Mouse (Mus musculus) adrenal gland, adult 2 months (tissue): ENCODE results near the gene Mid1. TPM values are rescaled to one million over a fixed set of nuclear protein-coding genes. Genes with fewer than 3 reads are reported as not detected.
"Not testable (repeated sequence)": the region's sequence is repeated elsewhere in the genome, so short reads cannot be mapped to it uniquely, and the experiment has no call there.

Source experiments
- DNase-seq: peaks from one replicate; pipeline ENCODE4 v3.0.0; 2021
- polyA plus RNA-seq: library from polyadenylated mRNA; depleted of rRNA; stranded (reverse); fragments of >200 nt; gene quantifications from 2 replicates; pipeline ENCODE4 v1.2.3, GENCODE M21; 2012
- total RNA-seq, 2 experiments: library from RNA; stranded (reverse); gene quantifications; 2 replicates each; pipeline ENCODE4 v1.2.3; 2021

Mid1 gene
- total and polyA plus RNA-seq, 3 experiments: 10.9 to 19.2 (median 15.0) TPM

DNA sequence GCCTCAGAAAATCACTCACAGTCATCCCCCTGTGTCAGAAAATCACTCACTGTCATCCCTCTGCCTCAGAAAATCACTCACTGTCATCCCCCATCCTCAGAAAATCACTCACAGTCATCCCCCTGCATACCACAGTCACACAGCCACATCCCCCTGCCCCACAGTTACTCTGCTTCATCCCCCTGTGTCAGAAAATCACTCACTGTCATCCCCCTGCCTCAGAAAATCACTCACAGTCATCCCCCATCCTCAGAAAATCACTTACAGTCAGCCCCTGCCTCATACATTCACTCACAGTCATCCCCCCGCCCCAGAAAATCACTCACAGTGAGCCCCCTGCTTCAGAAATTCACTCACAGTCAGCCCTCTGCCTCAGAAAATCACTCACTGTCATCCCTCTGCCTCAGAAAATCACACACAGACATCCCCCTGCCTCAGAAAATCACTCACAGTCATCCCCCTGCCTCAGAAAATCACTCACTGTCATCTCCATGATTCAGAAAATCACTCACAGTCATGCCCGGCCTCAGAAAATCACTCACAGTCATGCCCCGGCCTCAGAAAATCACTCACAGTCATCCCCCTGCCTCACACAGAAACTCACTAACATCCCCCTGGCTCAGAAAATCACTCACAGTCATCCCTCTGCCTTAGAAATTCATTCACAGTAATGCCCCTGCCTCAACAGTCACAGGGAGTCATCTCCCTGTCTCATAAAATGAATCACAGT, 315.1 kb downstream of the Mid1 start:
- not testable (repeated sequence) for DNase-seq

DNA sequence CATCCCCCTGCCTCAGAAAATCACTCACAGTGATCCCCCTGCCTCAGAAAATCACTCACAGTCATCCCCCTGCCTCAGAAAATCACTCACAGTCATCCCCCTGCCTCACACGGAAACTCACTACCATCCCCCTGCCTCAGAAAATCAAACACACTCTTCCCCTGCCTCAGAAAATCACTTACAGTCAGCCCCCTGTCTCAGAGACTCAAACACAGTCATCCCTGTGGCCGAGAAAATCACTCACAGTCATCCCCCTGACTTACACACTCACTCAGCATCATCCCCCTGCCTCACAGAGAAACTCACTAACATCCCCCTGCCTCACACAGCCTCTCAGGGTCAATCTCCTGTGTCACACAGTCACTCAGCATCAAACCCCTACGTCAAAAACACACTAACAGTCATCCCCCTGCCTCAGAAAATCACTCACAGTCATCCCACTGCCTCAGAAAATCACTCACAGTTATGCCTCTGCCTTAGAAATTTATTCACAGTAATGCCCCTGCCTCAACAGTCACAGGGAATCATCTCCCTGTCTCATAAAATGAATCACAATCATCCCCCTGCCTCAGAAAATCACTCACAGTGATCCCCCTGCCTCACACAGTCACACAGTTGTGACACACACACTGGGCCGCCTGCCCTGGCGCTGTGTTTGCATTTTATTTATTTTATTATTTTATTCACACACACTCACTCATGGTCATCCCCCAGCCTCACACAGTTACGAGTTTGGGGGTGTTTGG, 315.8 kb downstream of the Mid1 start:
- not testable (repeated sequence) for DNase-seq

DNA sequence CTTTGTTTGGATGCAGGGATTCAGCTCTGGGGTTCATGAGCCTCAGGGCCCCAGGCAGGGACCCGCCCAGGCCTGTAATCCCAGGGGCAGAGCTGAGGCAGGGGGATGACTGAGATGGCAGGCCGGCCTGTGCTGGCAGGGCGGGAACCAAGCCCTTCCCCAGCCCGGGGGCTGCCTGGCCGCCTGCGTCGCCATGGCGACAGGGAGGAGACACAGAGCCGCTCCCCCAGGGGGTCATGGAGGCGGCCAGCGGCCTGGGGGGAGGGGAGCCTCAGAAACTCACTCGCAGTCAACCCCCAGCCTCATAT, 316.3 kb downstream of the Mid1 start:
- DNase-seq: not testable (repeated sequence)

DNA sequence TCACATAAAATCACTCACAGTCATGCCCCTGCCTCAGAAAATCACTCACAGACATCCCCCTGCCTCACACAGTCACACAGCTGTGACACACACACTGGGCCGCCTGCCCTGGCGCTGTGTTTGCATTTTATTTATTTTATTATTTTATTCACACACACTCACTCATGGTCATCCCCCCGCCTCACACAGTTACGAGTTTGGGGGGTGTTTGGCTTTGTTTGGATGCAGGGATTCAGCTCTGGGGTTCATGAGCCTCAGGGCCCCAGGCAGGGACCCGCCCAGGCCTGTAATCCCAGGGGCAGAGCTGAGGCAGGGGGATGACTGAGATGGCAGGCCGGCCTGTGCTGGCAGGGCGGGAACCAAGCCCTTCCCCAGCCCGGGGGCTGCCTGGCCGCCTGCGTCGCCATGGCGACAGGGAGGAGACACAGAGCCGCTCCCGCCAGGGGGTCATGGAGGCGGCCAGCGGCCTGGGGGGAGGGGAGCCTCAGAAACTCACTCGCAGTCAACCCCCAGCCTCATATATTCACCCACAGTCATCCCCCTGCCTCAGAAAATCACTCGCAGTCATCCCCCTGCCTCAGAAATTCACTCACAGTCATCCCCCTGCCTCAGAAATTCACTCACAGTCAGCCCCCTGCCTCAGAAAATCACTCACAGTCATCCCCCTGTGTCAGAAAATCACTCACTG, 317.7 kb downstream of the Mid1 start:
- peak; percentile 65 for DNase-seq

DNA sequence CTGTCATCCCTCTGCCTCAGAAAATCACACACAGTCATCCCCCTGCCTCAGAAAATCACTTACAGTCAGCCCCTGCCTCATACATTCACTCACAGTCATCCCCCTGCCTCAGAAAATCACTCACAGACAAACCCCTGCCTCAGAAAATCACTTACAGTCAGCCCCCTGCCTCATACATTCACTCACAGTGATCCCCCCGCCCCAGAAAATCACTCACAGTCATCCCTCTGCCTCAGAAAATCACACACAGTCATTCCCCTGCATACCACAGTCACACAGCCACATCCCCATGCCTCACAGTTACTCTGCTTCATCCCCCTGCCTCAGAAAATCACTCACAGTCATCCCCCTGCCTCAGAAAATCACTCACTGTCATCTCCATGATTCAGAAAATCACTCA, 318.5 kb downstream of the Mid1 start:
- DNase-seq: not testable (repeated sequence)

DNA sequence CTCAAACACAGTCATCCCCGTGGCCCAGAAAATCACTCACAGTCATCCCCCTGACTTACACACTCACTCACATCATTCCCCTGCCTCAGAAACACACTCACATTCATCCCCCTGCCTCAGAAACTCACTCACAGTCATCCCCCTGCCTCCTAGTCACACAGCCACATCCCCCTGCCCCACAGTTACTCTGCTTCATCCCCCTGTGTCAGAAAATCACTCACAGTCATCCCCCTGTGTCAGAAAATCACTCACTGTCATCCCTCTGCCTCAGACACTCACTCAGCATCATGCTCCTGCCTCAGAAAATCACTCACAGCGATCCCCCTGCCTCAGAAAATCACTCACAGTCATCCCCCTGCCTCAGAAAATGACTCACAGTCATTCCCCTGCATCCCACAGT, 319.2 kb downstream of the Mid1 start:
- not testable (repeated sequence) for DNase-seq

DNA sequence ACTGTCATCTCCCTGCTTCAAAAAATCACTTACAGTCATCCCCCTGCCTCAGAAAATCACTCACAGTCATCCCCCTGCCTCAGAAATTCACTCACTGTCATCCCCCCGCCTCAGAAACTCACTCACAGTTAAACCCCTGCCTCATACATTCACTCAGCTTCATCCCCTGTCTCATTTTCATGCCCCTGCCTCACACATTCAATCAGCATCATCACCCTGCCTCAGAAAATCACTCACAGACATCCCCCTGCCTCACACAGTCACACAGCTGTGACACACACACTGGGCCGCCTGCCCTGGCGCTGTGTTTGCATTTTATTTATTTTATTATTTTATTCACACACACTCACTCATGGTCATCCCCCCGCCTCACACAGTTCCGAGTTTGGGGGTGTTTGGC, 319.8 kb downstream of the Mid1 start:
- DNase-seq: not testable (repeated sequence)

DNA sequence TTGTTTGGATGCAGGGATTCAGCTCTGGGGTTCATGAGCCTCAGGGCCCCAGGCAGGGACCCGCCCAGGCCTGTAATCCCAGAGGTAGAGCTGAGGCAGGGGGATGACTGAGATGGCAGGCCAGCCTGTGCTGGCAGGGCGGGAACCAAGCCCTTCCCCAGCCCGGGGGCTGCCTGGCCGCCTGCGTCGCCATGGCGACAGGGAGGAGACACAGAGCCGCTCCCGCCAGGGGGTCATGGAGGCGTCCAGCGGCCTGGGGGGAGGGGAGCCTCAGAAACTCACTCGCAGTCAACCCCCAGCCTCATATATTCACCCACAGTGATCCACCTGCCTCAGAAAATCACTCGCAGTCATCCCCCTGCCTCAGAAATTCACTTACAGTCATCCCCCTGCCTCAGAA, 320.2 kb downstream of the Mid1 start:
- DNase-seq: peak; percentile 72

DNA sequence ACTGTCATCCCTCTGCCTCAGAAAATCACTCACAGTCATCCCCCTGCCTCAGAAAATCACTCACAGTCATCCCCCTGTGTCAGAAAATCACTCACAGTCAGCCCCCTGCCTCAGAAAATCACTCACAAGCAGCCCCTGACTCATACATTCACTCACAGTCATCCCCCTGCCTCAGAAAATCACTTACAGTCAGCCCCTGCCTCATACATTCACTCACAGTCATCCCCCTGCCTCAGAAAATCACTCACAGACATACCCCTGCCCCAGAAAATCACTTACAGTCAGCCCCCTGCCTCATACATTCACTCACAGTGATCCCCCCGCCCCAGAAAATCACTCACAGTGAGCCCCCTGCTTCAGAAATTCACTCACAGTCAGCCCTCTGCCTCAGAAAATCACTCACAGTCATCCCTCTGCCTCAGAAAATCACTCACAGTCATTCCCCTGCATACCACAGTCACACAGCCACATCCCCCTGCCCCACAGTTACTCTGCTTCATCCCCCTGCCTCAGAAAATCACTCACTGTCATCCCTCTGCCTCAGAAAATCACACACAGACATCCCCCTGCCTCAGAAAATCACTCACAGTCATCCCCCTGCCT, 320.8 kb downstream of the Mid1 start:
- DNase-seq: not testable (repeated sequence)

DNA sequence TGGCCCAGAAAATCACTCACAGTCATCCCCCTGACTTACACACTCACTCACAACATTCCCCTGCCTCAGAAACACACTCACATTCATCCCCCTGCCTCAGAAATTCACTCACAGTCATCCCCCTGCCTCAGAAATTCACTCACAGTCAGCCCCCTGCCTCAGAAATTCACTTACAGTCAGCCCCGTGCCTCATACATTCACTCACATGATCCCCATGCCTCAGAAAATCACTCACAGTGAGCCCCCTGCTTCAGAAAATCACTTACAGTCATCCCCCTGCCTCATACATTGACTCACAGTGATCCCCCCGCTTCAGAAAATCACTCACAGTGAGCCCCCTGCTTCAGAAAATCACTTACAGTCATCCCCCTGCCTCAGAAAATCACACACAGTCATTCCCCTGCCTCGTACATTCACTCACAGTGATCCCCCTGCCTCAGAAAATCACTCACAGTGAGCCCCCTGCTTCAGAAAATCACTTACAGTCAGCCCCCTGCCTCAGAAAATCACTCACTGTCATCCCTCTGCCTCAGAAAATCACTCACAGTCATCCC, 321.8 kb downstream of the Mid1 start:
- DNase-seq: not testable (repeated sequence)

DNA sequence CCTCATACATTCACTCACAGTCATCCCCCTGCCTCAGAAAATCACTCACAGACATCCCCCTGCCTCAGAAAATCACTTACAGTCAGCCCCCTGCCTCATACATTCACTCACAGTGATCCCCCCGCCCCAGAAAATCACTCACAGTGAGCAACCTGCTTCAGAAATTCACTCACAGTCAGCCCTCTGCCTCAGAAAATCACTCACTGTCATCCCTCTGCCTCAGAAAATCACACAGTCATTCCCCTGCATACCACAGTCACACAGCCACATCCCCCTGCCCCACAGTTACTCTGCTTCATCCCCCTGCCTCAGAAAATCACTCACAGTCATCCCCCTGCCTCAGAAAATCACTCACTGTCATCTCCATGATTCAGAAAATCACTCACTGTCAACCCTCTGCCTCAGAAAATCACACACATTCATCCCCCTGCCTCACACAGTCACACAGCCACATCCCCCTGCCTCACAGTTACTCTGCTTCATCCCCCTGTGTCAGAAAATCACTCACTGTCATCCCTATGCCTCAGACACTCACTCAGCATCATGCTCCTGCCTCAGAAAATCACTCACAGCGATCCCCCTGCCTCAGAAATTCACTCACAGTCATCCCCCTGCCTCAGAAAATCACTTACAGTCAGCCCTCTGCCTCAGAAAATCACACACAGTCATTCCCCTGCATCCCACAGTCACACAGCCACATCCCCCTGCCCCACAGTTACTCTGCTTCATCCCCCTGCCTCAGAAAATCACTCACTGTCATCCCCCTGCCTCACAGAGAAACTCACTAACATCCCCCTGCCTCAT, 322.6 kb downstream of the Mid1 start:
- not testable (repeated sequence) for DNase-seq

DNA sequence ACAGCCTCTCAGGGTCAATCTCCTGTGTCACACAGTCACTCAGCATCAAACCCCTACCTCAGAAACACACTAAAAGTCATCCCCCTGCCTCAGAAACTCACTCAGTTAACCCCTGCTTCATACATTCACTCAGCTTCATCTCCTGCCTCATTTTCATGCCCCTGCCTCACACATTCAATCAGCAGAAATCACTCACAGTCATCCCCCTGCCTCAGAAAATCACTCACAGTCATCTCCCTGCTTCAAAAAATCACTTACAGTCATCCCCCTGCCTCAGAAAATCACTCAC, 323.1 kb downstream of the Mid1 start:
- not testable (repeated sequence) for DNase-seq

DNA sequence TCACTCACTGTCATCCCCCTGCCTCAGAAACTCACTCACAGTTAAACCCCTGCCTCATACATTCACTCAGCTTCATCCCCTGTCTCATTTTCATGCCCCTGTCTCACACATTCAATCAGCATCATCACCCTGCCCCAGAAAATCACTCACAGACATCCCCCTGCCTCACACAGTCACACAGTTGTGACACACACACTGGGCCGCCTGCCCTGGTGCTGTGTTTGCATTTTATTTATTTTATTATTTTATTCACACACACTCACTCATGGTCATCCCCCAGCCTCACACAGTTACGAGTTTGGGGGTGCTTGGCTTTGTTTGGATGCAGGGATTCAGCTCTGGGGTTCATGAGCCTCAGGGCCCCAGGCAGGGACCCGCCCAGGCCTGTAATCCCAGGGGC, 323.6 kb downstream of the Mid1 start:
- not testable (repeated sequence) for DNase-seq

DNA sequence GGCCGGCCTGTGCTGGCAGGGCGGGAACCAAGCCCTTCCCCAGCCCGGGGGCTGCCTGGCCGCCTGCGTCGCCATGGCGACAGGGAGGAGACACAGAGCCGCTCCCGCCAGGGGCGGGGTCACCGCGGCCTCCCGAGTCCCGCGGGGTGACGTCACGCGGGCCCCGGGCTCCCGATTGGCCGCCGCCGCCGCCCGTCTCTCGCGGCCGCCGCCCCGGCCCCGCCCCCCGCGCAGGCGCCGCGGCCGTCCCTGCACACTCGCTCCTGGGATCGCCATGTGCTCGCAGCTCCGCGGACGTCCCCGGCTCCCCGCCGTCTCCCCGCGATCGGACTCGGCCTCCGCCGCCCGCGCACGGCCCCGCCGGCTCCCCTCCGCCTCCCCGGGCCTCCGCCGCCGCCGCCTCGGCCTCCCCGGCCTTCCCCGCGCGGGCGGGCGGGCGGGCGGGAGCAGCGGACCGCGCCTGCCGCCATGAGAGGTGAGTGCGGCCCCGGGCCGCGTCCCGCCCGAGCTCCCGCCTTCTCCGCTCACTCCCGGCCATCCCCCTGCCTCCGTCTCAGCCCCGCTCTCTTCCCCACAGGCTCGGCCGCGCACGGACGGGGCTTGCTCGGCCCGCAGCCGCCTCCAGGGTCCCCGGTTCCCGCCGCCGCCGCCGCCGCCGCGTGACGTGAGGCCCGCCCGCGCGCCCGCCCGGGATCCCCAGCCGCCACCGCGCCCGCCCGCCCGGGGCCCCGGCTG, 324.2 kb downstream of the Mid1 start, which contains the start of gene Gm21887:
Gene Gm21887 (plus strand): TSS at position 644 of the 735 bp plus-strand sequence.
- peak; percentile 99 for DNase-seq

DNA sequence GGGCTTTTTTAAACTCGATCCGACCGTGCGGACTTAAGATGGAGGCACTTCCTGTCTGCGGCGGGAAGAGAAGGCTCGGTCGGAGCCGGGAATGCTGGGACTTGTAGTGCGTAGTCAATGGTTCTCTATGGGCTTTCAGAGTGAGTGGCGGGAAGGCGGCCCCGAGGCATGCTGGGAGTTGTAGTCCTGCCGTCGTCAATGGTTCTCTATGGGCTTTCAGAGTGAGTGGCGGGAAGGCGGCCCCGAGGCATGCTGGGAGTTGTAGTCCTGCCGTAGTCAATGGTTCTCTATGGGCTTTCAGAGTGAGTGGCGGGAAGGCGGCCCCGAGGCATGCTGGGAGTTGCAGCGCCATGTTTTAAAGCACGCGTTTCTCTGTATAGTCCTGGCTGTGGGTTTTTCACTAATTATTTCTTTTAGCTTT, 324.8 kb downstream of the Mid1 start:
- DNase-seq: peak; percentile 100

DNA sequence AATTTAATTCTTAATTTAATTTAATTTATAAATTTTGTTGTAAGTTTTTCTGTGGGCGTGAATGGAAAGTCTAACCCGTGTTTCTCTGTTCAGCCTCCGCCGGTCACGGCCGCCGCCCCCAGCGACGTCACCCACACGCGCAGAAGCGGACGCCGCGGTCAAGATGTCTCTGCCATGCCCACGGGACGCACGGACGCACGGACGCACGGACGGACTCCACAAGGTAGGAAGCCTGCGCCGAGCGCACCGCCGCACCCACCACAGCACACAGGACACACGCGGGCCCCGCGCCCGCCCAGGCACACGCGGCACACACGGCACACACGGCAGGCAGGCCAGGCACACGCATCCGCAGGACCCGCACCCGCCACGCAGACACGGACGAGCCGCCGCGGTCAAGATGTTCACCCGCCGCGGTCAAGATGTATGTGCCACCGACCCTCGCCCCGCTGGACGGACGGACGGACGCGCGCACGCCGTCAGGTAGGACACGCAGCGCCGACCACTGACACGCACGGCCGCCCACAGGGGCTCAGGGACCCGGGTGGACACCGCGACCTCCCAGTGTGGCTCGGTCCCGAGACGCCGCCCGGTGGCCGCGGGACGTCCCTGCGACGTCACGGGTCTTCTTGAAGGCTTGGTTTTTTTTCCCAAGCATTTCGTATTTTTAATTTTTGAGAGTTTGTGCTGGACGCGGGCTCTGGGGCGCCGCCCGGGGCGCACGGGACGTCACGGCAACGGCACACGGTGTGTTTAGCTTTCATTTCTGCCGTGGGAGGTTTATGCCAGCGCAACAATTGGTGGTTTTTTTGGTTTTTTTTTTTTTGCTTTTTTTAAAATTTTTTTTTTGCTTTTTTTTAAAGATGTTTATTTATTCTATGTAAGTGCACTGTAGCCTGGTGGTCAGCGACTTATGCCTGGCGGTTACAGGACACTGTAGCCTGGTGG, 325.9 kb downstream of the Mid1 start:
- peak; percentile 71 for DNase-seq

DNA sequence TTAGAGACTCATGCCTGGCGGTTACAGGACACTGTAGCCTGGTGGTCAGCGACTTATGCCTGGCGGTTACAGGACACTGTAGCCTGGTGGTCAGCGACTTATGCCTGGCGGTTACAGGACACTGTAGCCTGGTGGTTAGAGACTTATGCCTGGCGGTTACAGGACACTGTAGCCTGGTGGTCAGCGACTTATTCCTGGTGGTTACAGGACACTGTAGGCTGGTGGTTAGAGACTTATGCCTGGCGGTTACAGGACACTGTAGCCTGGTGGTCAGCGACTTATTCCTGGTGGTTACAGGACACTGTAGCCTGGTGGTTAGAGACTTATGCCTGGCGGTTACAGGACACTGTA, 326.5 kb downstream of the Mid1 start:
- DNase-seq: not testable (repeated sequence)

DNA sequence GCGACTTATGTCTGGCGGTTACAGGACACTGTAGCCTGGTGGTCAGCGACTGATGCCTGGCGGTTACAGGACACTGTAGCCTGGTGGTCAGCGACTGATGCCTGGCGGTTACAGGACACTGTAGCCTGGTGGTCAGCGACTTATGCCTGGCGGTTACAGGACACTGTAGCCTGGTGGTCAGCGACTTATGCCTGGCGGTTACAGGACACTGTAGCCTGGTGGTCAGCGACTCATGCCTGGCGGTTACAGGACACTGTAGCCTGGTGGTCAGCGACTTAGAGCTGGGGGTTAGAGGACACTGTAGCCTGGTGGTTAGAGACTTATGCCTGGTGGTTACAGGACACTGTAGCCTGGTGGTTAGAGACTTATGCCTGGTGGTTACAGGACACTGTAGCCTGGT, 328.4 kb downstream of the Mid1 start:
- not testable (repeated sequence) for DNase-seq

DNA sequence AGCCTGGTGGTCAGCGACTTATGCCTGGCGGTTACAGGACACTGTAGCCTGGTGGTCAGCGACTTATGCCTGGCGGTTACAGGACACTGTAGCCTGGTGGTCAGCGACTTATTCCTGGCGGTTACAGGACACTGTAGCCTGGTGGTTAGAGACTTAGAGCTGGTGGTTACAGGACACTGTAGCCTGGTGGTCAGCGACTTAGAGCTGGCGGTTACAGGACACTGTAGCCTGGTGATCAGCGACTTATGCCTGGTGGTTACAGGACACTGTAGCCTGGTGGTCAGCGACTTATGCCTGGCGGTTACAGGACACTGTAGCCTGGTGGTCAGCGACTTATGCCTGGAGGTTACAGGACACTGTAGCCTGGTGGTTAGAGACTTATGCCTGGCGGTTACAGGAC, 329.0 kb downstream of the Mid1 start:
- DNase-seq: not testable (repeated sequence)

DNA sequence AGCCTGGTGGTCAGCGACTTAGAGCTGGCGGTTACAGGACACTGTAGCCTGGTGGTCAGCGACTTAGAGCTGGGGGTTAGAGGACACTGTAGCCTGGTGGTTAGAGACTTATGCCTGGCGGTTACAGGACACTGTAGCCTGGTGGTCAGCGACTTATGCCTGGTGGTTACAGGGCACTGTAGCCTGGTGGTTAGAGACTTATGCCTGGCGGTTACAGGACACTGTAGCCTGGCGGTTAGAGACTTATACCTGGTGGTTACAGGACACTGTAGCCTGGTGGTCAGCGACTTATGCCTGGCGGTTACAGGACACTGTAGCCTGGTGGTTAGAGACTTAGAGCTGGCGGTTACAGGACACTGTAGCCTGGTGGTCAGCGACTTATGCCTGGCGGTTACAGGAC, 330.9 kb downstream of the Mid1 start:
- DNase-seq: not testable (repeated sequence)
